In genomic region chr6:125503186-125503802, GRCm38 (mm10) we compare ENCODE assay signal across 22 mouse cellular contexts.
"Had no signal": no experiment of that assay in that cellular context is flagged by ENCODE, and none has a peak within 500 bp of the region (broad histone marks: within the 10 kb centered on the region; RNA-seq: fewer than 3 reads in every experiment).

No protein-coding gene starts in this region.

- ATAC-seq: hindbrain, postnatal 0 days; intestine, postnatal 0 days had no signal

- H3K27ac ChIP-seq: gastrocnemius, adult 2 months; heart, embryonic 10.5 days; hindbrain, embryonic 13.5 days; hindbrain, embryonic 15.5 days; hindbrain, postnatal 0 days; intestine, embryonic 15.5 days; layer of hippocampus, adult 2 months; left cerebral cortex, adult 2 months; limb, embryonic 10.5 days; limb, embryonic 12.5 days had no signal

- DNase-seq: gastrocnemius, adult 2 months; gastrocnemius, postnatal 10 days; gastrocnemius, postnatal 25 days; heart, adult 18-20 months; heart, postnatal 10 days; kidney, adult 18-20 months; kidney, adult 8-10 months; kidney, postnatal 10 days; kidney, postnatal 4 days; liver had no signal

- H3K27me3 ChIP-seq: heart, embryonic 12.5 days; hindbrain, embryonic 13.5 days; hindbrain, embryonic 15.5 days; intestine, embryonic 15.5 days had no signal

- H3K9ac ChIP-seq: heart, embryonic 12.5 days; hindbrain, embryonic 13.5 days; hindbrain, embryonic 15.5 days; intestine, embryonic 15.5 days; limb, embryonic 12.5 days had no signal

- H3K36me3 ChIP-seq: heart, embryonic 10.5 days; heart, embryonic 12.5 days; hindbrain, embryonic 13.5 days; hindbrain, embryonic 15.5 days; intestine, embryonic 15.5 days; limb, embryonic 10.5 days; limb, embryonic 12.5 days had no signal

- H3K4me1 ChIP-seq: heart, embryonic 10.5 days; heart, embryonic 12.5 days; hindbrain, embryonic 13.5 days; hindbrain, embryonic 15.5 days; limb, embryonic 10.5 days; limb, embryonic 12.5 days had no signal

- H3K4me2 ChIP-seq: heart, embryonic 12.5 days; hindbrain, embryonic 13.5 days; hindbrain, embryonic 15.5 days; intestine, embryonic 15.5 days; limb, embryonic 12.5 days; liver, embryonic 11.5 days had no signal

- H3K4me3 ChIP-seq: gastrocnemius, adult 2 months; heart, embryonic 10.5 days; heart, embryonic 12.5 days; hindbrain, embryonic 13.5 days; hindbrain, embryonic 15.5 days; intestine, embryonic 15.5 days; layer of hippocampus, adult 2 months; left cerebral cortex, adult 2 months; limb, embryonic 10.5 days; limb, embryonic 12.5 days had no signal

- H3K9me3 ChIP-seq: heart, embryonic 10.5 days; heart, embryonic 12.5 days; hindbrain, embryonic 13.5 days; hindbrain, embryonic 15.5 days; intestine, embryonic 15.5 days; limb, embryonic 10.5 days; limb, embryonic 12.5 days had no signal
